Comparison of ENCODE assay signal across 10 mouse cellular contexts in the genomic region with DNA sequence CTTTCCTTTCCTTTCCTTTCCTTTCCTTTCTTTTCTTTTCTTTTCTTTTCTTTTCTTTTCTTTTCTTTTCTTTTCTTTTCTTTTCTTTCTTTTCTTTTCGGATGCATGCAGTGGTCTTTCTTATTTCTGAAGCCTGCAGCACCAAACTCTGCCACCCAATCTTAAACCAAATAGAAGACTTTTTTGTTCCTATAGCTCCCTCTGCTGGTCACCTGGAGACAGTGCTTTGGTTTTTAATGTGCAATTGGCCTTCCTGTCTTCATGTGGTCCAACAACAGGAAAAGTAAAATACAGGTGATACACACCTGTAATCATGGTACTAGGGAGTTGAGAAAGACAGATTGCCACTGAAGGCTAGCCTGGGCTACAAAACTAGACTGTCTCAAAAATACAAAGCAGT.
DNase-seq lines count a peak whose midpoint lies in the region; ATAC-seq and TF ChIP-seq lines count a peak whose summit lies in the region.
"Had no signal": no experiment of that assay in that cellular context is flagged by ENCODE, and none has a peak within 500 bp of the region (broad histone marks: within the 10 kb centered on the region; RNA-seq: fewer than 3 reads in every experiment).

No protein-coding gene starts in this region.

- H3K36me3 ChIP-seq in liver, embryonic 14.5 days (replicated peaks; ENCODE audit: control insufficient read depth, insufficient read depth, low read depth): no peaks in the 10 kb centered on the region
- peaks cover 3% of the 10 kb centered on the region for H3K36me3 ChIP-seq in liver, embryonic 11.5 days (ENCODE audit: control insufficient read depth, insufficient read depth, low read length)
- H3K36me3 ChIP-seq: liver, embryonic 15.5 days had no signal

- WGBS in cerebellum, adult 2 months: 16% methylated on average over 1 of the region's 1 CpGs
- 17% methylated on average over 1 of the region's 1 CpGs for WGBS in liver, embryonic 14.5 days (ENCODE audit: insufficient replicate concordance)
- 17% methylated on average over 1 of the region's 1 CpGs for WGBS in liver, embryonic 11.5 days

- no peak overlapping the region for H3K27ac ChIP-seq in cerebellum, adult 2 months (ENCODE audit: insufficient read depth, low read length)
- H3K27ac ChIP-seq in liver, embryonic 14.5 days: no peak overlapping the region
- no peak overlapping the region for H3K27ac ChIP-seq in liver, embryonic 11.5 days (ENCODE audit: low read depth, low read length)
- H3K27ac ChIP-seq: liver, embryonic 15.5 days had no signal

- TF ChIP-seq POLR2A in cerebellum, adult 2 months (IDR thresholded peaks at IDR 0.05; ENCODE audit: borderline replicate concordance, insufficient read depth, low read length): no peak

- peak; percentile 37; the same call in 1 of the 2 replicates for TF ChIP-seq CTCF in cerebellum, adult 2 months (IDR thresholded peaks at IDR 0.05; ENCODE audit: borderline replicate concordance, insufficient read depth, low read depth, low read length)
- peak; percentile 66 for TF ChIP-seq CTCF in liver, embryonic 14.5 days (IDR thresholded peaks at IDR 0.05; ENCODE audit: low read depth)

- no peak for ATAC-seq in liver, embryonic 14.5 days (ENCODE audit: insufficient read depth)
- ATAC-seq in liver, embryonic 11.5 days (replicated peaks; ENCODE audit: low FRiP score): no peak
- no peak for ATAC-seq in activated CD4-positive, CD25-positive, alpha-beta regulatory T cell, adult 4 months

- H3K4me1 ChIP-seq in cerebellum, adult 2 months (ENCODE audit: control insufficient read depth, insufficient read depth, low read length): peaks cover 8% of the 10 kb centered on the region
- H3K4me1 ChIP-seq in liver, embryonic 14.5 days (replicated peaks; ENCODE audit: control insufficient read depth in 2 of 2, insufficient read depth in 2 of 2, low read length in 1 of 2): no peaks in the 10 kb centered on the region
- H3K4me1 ChIP-seq in liver, embryonic 11.5 days (replicated peaks; ENCODE audit: control insufficient read depth, insufficient read depth, low read length): no peaks in the 10 kb centered on the region
- H3K4me1 ChIP-seq: liver, embryonic 15.5 days had no signal

- DNase-seq in cerebellum, adult 2 months: peak in 1 of 2 experiments; percentile 66
- no peak for DNase-seq in cerebellum, adult 11 months
- peak in 2 of 3 experiments; percentile 13 to 33 for DNase-seq in liver, embryonic 14.5 days (ENCODE audit: low read depth in 3 of 3, low spot score in 3 of 3)
- DNase-seq in liver, embryonic 11.5 days (ENCODE audit: low spot score): no peak
- DNase-seq in cerebellum, postnatal 10 days: peak; percentile 53 to 81
- DNase-seq in naive thymus-derived CD4-positive, alpha-beta T cell, adult 2 months (ENCODE audit: low read depth): peak; percentile 56
- DNase-seq in ovary, postnatal 36 days (ENCODE audit: low spot score): no peak

- H3K4me2 ChIP-seq in liver, embryonic 14.5 days (ENCODE audit: low read depth): no peak overlapping the region
- no peak overlapping the region for H3K4me2 ChIP-seq in liver, embryonic 11.5 days
- H3K4me2 ChIP-seq: liver, embryonic 15.5 days had no signal

- no peak for TF ChIP-seq EP300 in liver, embryonic 14.5 days (IDR thresholded peaks at IDR 0.05; ENCODE audit: low read depth)

- no peaks in the 10 kb centered on the region for H3K27me3 ChIP-seq in cerebellum, adult 2 months (ENCODE audit: control insufficient read depth, insufficient read depth, low read length)
- no peaks in the 10 kb centered on the region for H3K27me3 ChIP-seq in liver, embryonic 14.5 days (ENCODE audit: control insufficient read depth, insufficient read depth, low read length)
- no peaks in the 10 kb centered on the region for H3K27me3 ChIP-seq in liver, embryonic 11.5 days (replicated peaks; ENCODE audit: control insufficient read depth, insufficient read depth, low read length)
- H3K27me3 ChIP-seq: CH12.LX; liver, embryonic 15.5 days had no signal

- H3K9ac ChIP-seq in liver, embryonic 14.5 days (replicated peaks): no peak overlapping the region
- no peak overlapping the region for H3K9ac ChIP-seq in liver, embryonic 11.5 days (ENCODE audit: low read depth, low read length)
- H3K9ac ChIP-seq: liver, embryonic 15.5 days had no signal

- no peak overlapping the region for H3K4me3 ChIP-seq in cerebellum, adult 2 months (replicated peaks; ENCODE audit: insufficient read depth, low read depth, low read length)
- no peak overlapping the region for H3K4me3 ChIP-seq in liver, embryonic 14.5 days (ENCODE audit: insufficient read depth in 1 of 2, low read depth in 2 of 2, low read length in 2 of 2)
- H3K4me3 ChIP-seq in liver, embryonic 11.5 days (ENCODE audit: low read depth, low read length): no peak overlapping the region
- H3K4me3 ChIP-seq: liver, embryonic 15.5 days had no signal

- no peaks in the 10 kb centered on the region for H3K9me3 ChIP-seq in liver, embryonic 14.5 days (ENCODE audit: control insufficient read depth, low read length)
- H3K9me3 ChIP-seq in liver, embryonic 11.5 days (ENCODE audit: control insufficient read depth, low read length): no peaks in the 10 kb centered on the region
- H3K9me3 ChIP-seq: liver, embryonic 15.5 days had no signal

Comparison
In these comparisons a context has a peak if more than half of its experiments do, and no peak if none do; other contexts are left out.
1. DNase-seq: peak in liver, embryonic 14.5 days (2 of 3), cerebellum, postnatal 10 days (2 of 2) and naive thymus-derived CD4-positive, alpha-beta T cell, adult 2 months (single experiment); none in cerebellum, adult 11 months (single experiment), liver, embryonic 11.5 days (single experiment) and ovary, postnatal 36 days (single experiment).